8 mouse cellular contexts compared by ENCODE assay signal in genomic region chr11:3169042-3169441, GRCm38 (mm10). TPM values are rescaled to one million over a fixed set of nuclear protein-coding genes. Genes with fewer than 3 reads are reported as not detected.
DNase-seq lines count a peak whose midpoint lies in the region; ATAC-seq lines count a peak whose summit lies in the region.
"Not testable (repeated sequence)": the region's sequence is repeated elsewhere in the genome, so short reads cannot be mapped to it uniquely, and the experiment has no call there.

No protein-coding gene starts in this region.

- not testable (repeated sequence) for H3K27ac ChIP-seq in limb, embryonic 12.5 days; midbrain, embryonic 12.5 days (replicated peaks)

- 80% methylated on average over 2 of the region's 2 CpGs for WGBS in limb, embryonic 12.5 days
- WGBS in midbrain, embryonic 12.5 days, result 70% methylated on average over 2 of the region's 2 CpGs

- peak; percentile 72 for ATAC-seq in limb, embryonic 12.5 days (ENCODE audit: insufficient number of reproducible peaks, insufficient read depth, low FRiP score, low TSS enrichment, low read depth)
- peak; percentile 45 for ATAC-seq in midbrain, embryonic 12.5 days (ENCODE audit: low FRiP score, low read depth)

- peaks cover 26% of the 10 kb centered on the region for H3K9me3 ChIP-seq in limb, embryonic 12.5 days
- H3K9me3 ChIP-seq in midbrain, embryonic 12.5 days, result peaks cover 25% of the 10 kb centered on the region

- not testable (repeated sequence) for H3K27me3 ChIP-seq in limb, embryonic 12.5 days; midbrain, embryonic 12.5 days

- intact Hi-C loops in heart, postnatal 25 days (cut with DNase I), result not testable (repeated sequence)

- DNase-seq in adrenal gland, postnatal 25 days, result peak; percentile 22
- DNase-seq in gastrocnemius, postnatal 10 days, result peak; percentile 20
- peak; percentile 56 for DNase-seq in heart, postnatal 25 days (ENCODE audit: low spot score)
- DNase-seq in kidney, adult 11 months, result peak; percentile 36
- DNase-seq in spleen, postnatal 4 days (ENCODE audit: low spot score in 2 of 2), result peak; percentile 60 to 89
- peak; percentile 71 for DNase-seq in urinary bladder, postnatal 10 days (ENCODE audit: low spot score)

- not testable (repeated sequence) for H3K4me2 ChIP-seq in limb, embryonic 12.5 days; midbrain, embryonic 12.5 days (replicated peaks)

- H3K4me3 ChIP-seq in limb, embryonic 12.5 days (replicated peaks); midbrain, embryonic 12.5 days: not testable (repeated sequence)

- H3K36me3 ChIP-seq in limb, embryonic 12.5 days; midbrain, embryonic 12.5 days: not testable (repeated sequence)

- H3K9ac ChIP-seq in limb, embryonic 12.5 days (replicated peaks); midbrain, embryonic 12.5 days (replicated peaks): not testable (repeated sequence)

- not testable (repeated sequence) for H3K4me1 ChIP-seq in limb, embryonic 12.5 days (replicated peaks); midbrain, embryonic 12.5 days

RNA-seq across cellular contexts. Expression of gene Sfi1, which starts 24.2 kb away (rescaled TPM):
- 92.1 and 96.9 TPM in 2 replicates for total RNA-seq in adrenal gland, postnatal 25 days (2021)
- 10 to 100 TPM; 14.9 to 33.4 TPM for total RNA-seq in gastrocnemius, postnatal 10 days (2021)
- 10 to 100 TPM; 19.1 to 21.7 TPM for total RNA-seq in heart, postnatal 25 days (2021)
- polyA plus RNA-seq in limb, embryonic 12.5 days (2016; fragmentation: Nextera tagmentation; extraction: Ambion mirVana), result 14.2 and 18.9 TPM in 2 replicates
- 16.3 and 19.9 TPM in 2 replicates for polyA plus RNA-seq in midbrain, embryonic 12.5 days (2016; fragmentation: Nextera tagmentation; extraction: Ambion mirVana)

RNA-seq across cellular contexts. Expression of gene Eif4enif1, which starts 33.1 kb away (rescaled TPM):
- total RNA-seq in adrenal gland, postnatal 25 days (2021), result 60.1 and 67.3 TPM in 2 replicates
- total RNA-seq in gastrocnemius, postnatal 10 days (2021), result 10 to 100 TPM; 32.9 to 38.2 TPM
- 10 to 100 TPM; 42.1 to 45.1 TPM for total RNA-seq in heart, postnatal 25 days (2021)
- 66.8 and 80.7 TPM in 2 replicates for polyA plus RNA-seq in limb, embryonic 12.5 days (2016; fragmentation: Nextera tagmentation; extraction: Ambion mirVana)
- polyA plus RNA-seq in midbrain, embryonic 12.5 days (2016; fragmentation: Nextera tagmentation; extraction: Ambion mirVana), result 59.6 and 60.9 TPM in 2 replicates

Comparison
In these comparisons a context has a peak if more than half of its experiments do, and no peak if none do; other contexts are left out.
1. DNase-seq: peak in every context shown above with its lines; median percentile 74 in spleen, postnatal 4 days; 71 in urinary bladder, postnatal 10 days; 56 in heart, postnatal 25 days; 36 in kidney, adult 11 months; 22 in adrenal gland, postnatal 25 days; 20 in gastrocnemius, postnatal 10 days.